Mouse (Mus musculus) layer of hippocampus, adult 11-12 months (tissue): ENCODE measurements around the gene Efnb3.

Experiments
- DNase-seq: peaks from one replicate; pipeline ENCODE4 v3.0.0; 2022; ENCODE audit warnings: low spot score

Gene Efnb3

GRCm38 (mm10) chr11:69584008-69584407, 24.0 kb upstream of the Efnb3 start:
- no peak for DNase-seq

GRCm38 (mm10) chr11:69582230-69582805, 22.3 kb upstream of the Efnb3 start:
- no peak for DNase-seq

GRCm38 (mm10) chr11:69581814-69582213, 21.8 kb upstream of the Efnb3 start:
- no peak for DNase-seq

GRCm38 (mm10) chr11:69581147-69581688, 21.2 kb upstream of the Efnb3 start:
- peak; percentile 89 for DNase-seq

- DNase-seq, result no peak
These were observed 20.7 kb upstream of the Efnb3 start for GRCm38 (mm10) chr11:69580572-69581146.

- DNase-seq, result peak; percentile 93
These were observed 20.1 kb upstream of the Efnb3 start, which contains the start of the genes Wrap53 and Trp53 for GRCm38 (mm10) chr11:69580091-69580514. Wrap53 (minus strand) TSS chr11:69580255. Trp53 (plus strand) TSS chr11:69580359.

- DNase-seq, result peak; percentile 97
These were observed 19.4 kb upstream of the Efnb3 start for GRCm38 (mm10) chr11:69579128-69580017.

- DNase-seq, result no peak
These were observed 18.3 kb upstream of the Efnb3 start for GRCm38 (mm10) chr11:69578301-69578700.

- no peak for DNase-seq
These were observed 16.3 kb upstream of the Efnb3 start for GRCm38 (mm10) chr11:69576307-69576706.

GRCm38 (mm10) chr11:69575220-69575619, 15.2 kb upstream of the Efnb3 start:
- no peak for DNase-seq

GRCm38 (mm10) chr11:69565131-69565530, 5.1 kb upstream of the Efnb3 start:
- DNase-seq, result no peak

- no peak for DNase-seq
These were observed 4.4 kb upstream of the Efnb3 start for GRCm38 (mm10) chr11:69564391-69564790.

GRCm38 (mm10) chr11:69563373-69563772, 3.4 kb upstream of the Efnb3 start:
- DNase-seq, result no peak

GRCm38 (mm10) chr11:69560896-69561854, 1.2 kb upstream of the Efnb3 start:
- DNase-seq, result peak; percentile 61

GRCm38 (mm10) chr11:69559183-69559582, 822 bp downstream of the Efnb3 start:
- DNase-seq, result no peak

GRCm38 (mm10) chr11:69558756-69559155, 1.2 kb downstream of the Efnb3 start:
- DNase-seq, result no peak

GRCm38 (mm10) chr11:69557381-69557958, 2.5 kb downstream of the Efnb3 start:
- DNase-seq, result peak; percentile 68

GRCm38 (mm10) chr11:69554539-69555140, 5.4 kb downstream of the Efnb3 start:
- no peak for DNase-seq

GRCm38 (mm10) chr11:69553341-69553721, 6.7 kb downstream of the Efnb3 start:
- no peak for DNase-seq

GRCm38 (mm10) chr11:69552622-69553340, 7.2 kb downstream of the Efnb3 start:
- peak; percentile 67 for DNase-seq
